Mouse (Mus musculus): ENCODE measurements around the gene Zmynd19. TPM values are rescaled to one million over a fixed set of nuclear protein-coding genes. Genes with fewer than 3 reads are reported as not detected.
"Not testable (repeated sequence)": the region's sequence is repeated elsewhere in the genome, so short reads cannot be mapped to it uniquely, and the experiment has no call there.

Zmynd19 gene
- polyA plus RNA-seq, 1 experiment from 2014 or later = 20.8 TPM

GRCm38 (mm10) chr2:24960910-24961309 is 11.3 kb downstream of the Zmynd19 start:
- H3K27ac ChIP-seq = no peak overlapping the region
- H3K36me3 ChIP-seq = peaks cover 62% of the 10 kb centered on the region
- no peak overlapping the region for H3K4me3 ChIP-seq
- no peaks in the 10 kb centered on the region for H3K9me3 ChIP-seq
- H3K27me3 ChIP-seq (ENCODE audit: insufficient read depth, poor library complexity, severe bottlenecking) = no peaks in the 10 kb centered on the region
- H3K4me1 ChIP-seq = peaks cover 9% of the 10 kb centered on the region
- WGBS = 35% methylated on average over 3 of the region's 3 CpGs
- no peak for DNase-seq (ENCODE audit: low spot score)

- H3K9me3 ChIP-seq = no peaks in the 10 kb centered on the region
- H3K4me3 ChIP-seq = peak within 1 kb of the TSS; percentile 86
- peaks cover 61% of the 10 kb centered on the region for H3K36me3 ChIP-seq
Observed at GRCm38 (mm10) chr2:24962304-24963000, 12.9 kb downstream of the Zmynd19 start, which contains the start of gene Dph7. TSS of gene Dph7 (plus strand) at chr2:24962400.

GRCm38 (mm10) chr2:24970386-24970785 is 20.8 kb downstream of the Zmynd19 start:
- Histone ChIP-seq H3K27ac (no peak overlapping the region), H3K9me3 (no peaks in the 10 kb centered on the region), H3K36me3 (peaks cover 74% of the 10 kb centered on the region), H3K27me3 (ENCODE audit: insufficient read depth, poor library complexity, severe bottlenecking) (no peaks in the 10 kb centered on the region), H3K4me1 (peaks cover 9% of the 10 kb centered on the region), H3K4me3 (no peak overlapping the region)
- DNase-seq (ENCODE audit: low spot score) = no peak
- WGBS = 85% methylated on average over 4 of the region's 4 CpGs

More at GRCm38 (mm10) chr2:24962304-24963000, 12.9 kb downstream of the Zmynd19 start, which contains the start of gene Dph7:
- Histone ChIP-seq H3K27ac (peak within 1 kb of the TSS; percentile 91), H3K4me1 (peaks cover 9% of the 10 kb centered on the region), H3K27me3 (ENCODE audit: insufficient read depth, poor library complexity, severe bottlenecking) (no peaks in the 10 kb centered on the region)
- DNase-seq (ENCODE audit: low spot score) = peak; percentile 92
- 2% methylated on average over 28 of the region's 28 CpGs for WGBS

GRCm38 (mm10) chr2:24974452-24974851 is 24.9 kb downstream of the Zmynd19 start:
- peak overlapping the region; percentile 66 for H3K4me3 ChIP-seq
- not testable (repeated sequence) for H3K9me3 ChIP-seq
- WGBS = 2% methylated on average over 17 of the region's 17 CpGs

GRCm38 (mm10) chr2:24974906-24975703 is 25.5 kb downstream of the Zmynd19 start, which contains the start of gene Mrpl41:
TSS of gene Mrpl41 (minus strand) at chr2:24975098.
- Histone ChIP-seq H3K4me1 (peaks cover 14% of the 10 kb centered on the region), H3K36me3 (peaks cover 34% of the 10 kb centered on the region), H3K27me3 (ENCODE audit: insufficient read depth, poor library complexity, severe bottlenecking) (no peaks in the 10 kb centered on the region), H3K4me3 (peak within 1 kb of the TSS; percentile 66), H3K9me3 (no peaks in the 10 kb centered on the region), H3K27ac (peak within 1 kb of the TSS; percentile 86)
- WGBS = under 1% methylated on average over 64 of the region's 64 CpGs
- peak; percentile 99 for DNase-seq (ENCODE audit: low spot score)

More at GRCm38 (mm10) chr2:24974452-24974851, 24.9 kb downstream of the Zmynd19 start:
- not testable (repeated sequence) for H3K27me3 ChIP-seq (ENCODE audit: insufficient read depth, poor library complexity, severe bottlenecking); DNase-seq (ENCODE audit: low spot score)
- H3K36me3 ChIP-seq = peaks cover 41% of the 10 kb centered on the region
- peak overlapping the region; percentile 86 for H3K27ac ChIP-seq
- H3K4me1 ChIP-seq = peaks cover 14% of the 10 kb centered on the region

GRCm38 (mm10) chr2:24975704-24976297 is 26.2 kb downstream of the Zmynd19 start, which contains the start of gene Pnpla7:
TSS of gene Pnpla7 (plus strand) at chr2:24976033.
- Histone ChIP-seq H3K36me3 (peaks cover 27% of the 10 kb centered on the region), H3K27me3 (ENCODE audit: insufficient read depth, poor library complexity, severe bottlenecking) (no peaks in the 10 kb centered on the region), H3K27ac (peak within 1 kb of the TSS; percentile 86), H3K4me3 (peak within 1 kb of the TSS; percentile 66), H3K9me3 (no peaks in the 10 kb centered on the region), H3K4me1 (peaks cover 14% of the 10 kb centered on the region)
- DNase-seq (ENCODE audit: low spot score) = peak; percentile 96
- WGBS = under 1% methylated on average over 16 of the region's 16 CpGs

GRCm38 (mm10) chr2:24976960-24977359 is 27.4 kb downstream of the Zmynd19 start:
- Histone ChIP-seq H3K4me1 (peaks cover 14% of the 10 kb centered on the region), H3K4me3 (peak overlapping the region; percentile 66; the same call in 1 of the 2 replicates), H3K36me3 (peaks cover 16% of the 10 kb centered on the region), H3K9me3 (no peaks in the 10 kb centered on the region), H3K27me3 (ENCODE audit: insufficient read depth, poor library complexity, severe bottlenecking) (no peaks in the 10 kb centered on the region), H3K27ac (peak overlapping the region; percentile 86; the same call in 1 of the 2 replicates)
- WGBS = 84% methylated on average over 5 of the region's 5 CpGs
- peak; percentile 79 for DNase-seq (ENCODE audit: low spot score)

GRCm38 (mm10) chr2:24987762-24988161 is 38.2 kb downstream of the Zmynd19 start:
- peaks cover 12% of the 10 kb centered on the region; the same call in 1 of the 2 replicates for H3K36me3 ChIP-seq
- no peaks in the 10 kb centered on the region for H3K9me3 ChIP-seq
- DNase-seq (ENCODE audit: low spot score) = no peak
- H3K4me3 ChIP-seq = no peak overlapping the region
- 54% methylated on average over 2 of the region's 2 CpGs for WGBS
- no peaks in the 10 kb centered on the region for H3K27me3 ChIP-seq (ENCODE audit: insufficient read depth, poor library complexity, severe bottlenecking)
- no peaks in the 10 kb centered on the region for H3K4me1 ChIP-seq
- no peak overlapping the region for H3K27ac ChIP-seq

- no peak overlapping the region for H3K4me3 ChIP-seq
- no peaks in the 10 kb centered on the region for H3K9me3 ChIP-seq
- H3K27ac ChIP-seq = no peak overlapping the region
- WGBS = 91% methylated on average over 6 of the region's 6 CpGs
- H3K27me3 ChIP-seq (ENCODE audit: insufficient read depth, poor library complexity, severe bottlenecking) = no peaks in the 10 kb centered on the region
- peaks cover under 1% of the 10 kb centered on the region; the same call in 1 of the 2 replicates for H3K36me3 ChIP-seq
- DNase-seq (ENCODE audit: low spot score) = peak; percentile 68
- no peaks in the 10 kb centered on the region for H3K4me1 ChIP-seq
Observed at GRCm38 (mm10) chr2:24995332-24995731, 45.7 kb downstream of the Zmynd19 start.

- H3K27me3 ChIP-seq (ENCODE audit: insufficient read depth, poor library complexity, severe bottlenecking) = no peaks in the 10 kb centered on the region
- no peaks in the 10 kb centered on the region for H3K4me1 ChIP-seq
- H3K4me3 ChIP-seq = no peak overlapping the region
- no peak overlapping the region for H3K27ac ChIP-seq
- H3K36me3 ChIP-seq = no peaks in the 10 kb centered on the region
- WGBS = 91% methylated on average over 2 of the region's 2 CpGs
- no peaks in the 10 kb centered on the region for H3K9me3 ChIP-seq
- no peak for DNase-seq (ENCODE audit: low spot score)
Observed at GRCm38 (mm10) chr2:24996471-24996870, 46.9 kb downstream of the Zmynd19 start.

- H3K36me3 ChIP-seq = peaks cover 4% of the 10 kb centered on the region
- H3K27me3 ChIP-seq (ENCODE audit: insufficient read depth, poor library complexity, severe bottlenecking) = no peaks in the 10 kb centered on the region
- 68% methylated on average over 3 of the region's 3 CpGs for WGBS
- no peak overlapping the region for H3K27ac ChIP-seq
- H3K4me3 ChIP-seq = no peak overlapping the region
- no peak for DNase-seq (ENCODE audit: low spot score)
- H3K4me1 ChIP-seq = no peaks in the 10 kb centered on the region
- H3K9me3 ChIP-seq = no peaks in the 10 kb centered on the region
Observed at GRCm38 (mm10) chr2:25000544-25001235, 51.1 kb downstream of the Zmynd19 start.

Measured in heart, embryonic 10.5 days (tissue).